ENCODE assay signal across 30 mouse cellular contexts in the genomic region with DNA sequence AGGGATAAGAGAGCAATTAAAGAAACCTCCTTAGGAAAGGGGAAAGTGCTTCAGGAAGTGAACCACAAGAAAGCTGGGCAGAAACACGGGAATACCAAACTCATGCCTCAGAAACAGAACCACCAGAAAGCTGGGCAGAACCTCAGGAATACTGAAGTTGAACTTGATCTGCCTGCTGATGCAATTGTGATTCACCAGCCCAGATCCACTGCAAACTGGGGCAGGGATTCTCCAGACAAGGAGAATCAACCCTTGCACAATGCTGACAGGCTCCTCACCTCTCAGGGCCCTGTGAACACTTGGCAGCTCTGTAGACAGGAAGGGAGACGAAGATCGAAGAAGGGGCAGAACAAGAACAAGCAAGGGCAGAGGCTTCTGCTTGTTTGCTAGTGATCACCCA. TPM values are rescaled to one million over a fixed set of nuclear protein-coding genes. Genes with fewer than 3 reads are reported as not detected.
"Had no signal": no experiment of that assay in that cellular context is flagged by ENCODE, and none has a peak within 500 bp of the region (broad histone marks: within the 10 kb centered on the region; RNA-seq: fewer than 3 reads in every experiment).

No protein-coding gene starts in this region.

- H3K4me3 ChIP-seq: left cerebral cortex, adult 2 months; limb, embryonic 12.5 days; limb, embryonic 15.5 days; lung, embryonic 15.5 days; megakaryocyte, embryonic 14.5 days; neural tube, embryonic 12.5 days; neural tube, embryonic 15.5 days had no signal

- H3K4me2 ChIP-seq: limb, embryonic 12.5 days; limb, embryonic 15.5 days; liver, embryonic 11.5 days; lung, embryonic 15.5 days; midbrain, embryonic 11.5 days; neural tube, embryonic 12.5 days; neural tube, embryonic 15.5 days had no signal

- H3K36me3 ChIP-seq: limb, embryonic 12.5 days; limb, embryonic 15.5 days; lung, embryonic 15.5 days; neural tube, embryonic 12.5 days; neural tube, embryonic 15.5 days had no signal

- H3K27me3 ChIP-seq: limb, embryonic 12.5 days; limb, embryonic 15.5 days; lung, embryonic 15.5 days; megakaryocyte, embryonic 14.5 days; neural tube, embryonic 12.5 days; neural tube, embryonic 15.5 days had no signal

- DNase-seq: kidney, adult 2 months; kidney, postnatal 36 days; layer of hippocampus, postnatal 36 days; left cerebral cortex, postnatal 4 days; liver, postnatal 0 days; lung, postnatal 10 days; lung, postnatal 36 days; midbrain, embryonic 14.5 days; right cerebral cortex, adult 18-20 months; right cerebral cortex, postnatal 14 days; right cerebral cortex, postnatal 4 days; thymus, postnatal 25 days had no signal

RNA-seq across cellular contexts. Expression of a gene that starts 4.6 kb away (rescaled TPM):
- total RNA-seq: layer of hippocampus, adult 8-10 months; layer of hippocampus, postnatal 10 days; layer of hippocampus, postnatal 36 days; left cerebral cortex, adult 2 months; left cerebral cortex, postnatal 14 days; left cerebral cortex, postnatal 4 days; midbrain, postnatal 0 days had no signal
- polyA plus RNA-seq: kidney, adult 2 months; kidney, embryonic 14.5 days; kidney, postnatal 0 days; limb, embryonic 12.5 days; limb, embryonic 15.5 days; liver, embryonic 11.5 days; liver, embryonic 14.5 days; liver, postnatal 0 days; lung, embryonic 15.5 days; midbrain, embryonic 11.5 days; midbrain, embryonic 14.5 days; midbrain, postnatal 0 days; neural tube, embryonic 12.5 days; neural tube, embryonic 15.5 days; stomach, embryonic 14.5 days; thymus, postnatal 0 days had no signal

RNA-seq across cellular contexts. Expression of a gene that starts 16.4 kb away (rescaled TPM):
- total RNA-seq: layer of hippocampus, adult 8-10 months; layer of hippocampus, postnatal 10 days; layer of hippocampus, postnatal 36 days; left cerebral cortex, adult 2 months; left cerebral cortex, postnatal 14 days; left cerebral cortex, postnatal 4 days; midbrain, postnatal 0 days had no signal
- polyA plus RNA-seq: kidney, adult 2 months; kidney, embryonic 14.5 days; kidney, postnatal 0 days; limb, embryonic 12.5 days; limb, embryonic 15.5 days; liver, embryonic 11.5 days; liver, embryonic 14.5 days; liver, postnatal 0 days; lung, embryonic 15.5 days; midbrain, embryonic 11.5 days; midbrain, embryonic 14.5 days; midbrain, postnatal 0 days; neural tube, embryonic 12.5 days; neural tube, embryonic 15.5 days; stomach, embryonic 14.5 days; thymus, postnatal 0 days had no signal

RNA-seq across cellular contexts. Expression of a gene that starts 19.0 kb away (rescaled TPM):
- total RNA-seq: layer of hippocampus, adult 8-10 months; layer of hippocampus, postnatal 10 days; layer of hippocampus, postnatal 36 days; left cerebral cortex, adult 2 months; left cerebral cortex, postnatal 14 days; left cerebral cortex, postnatal 4 days; midbrain, postnatal 0 days had no signal
- polyA plus RNA-seq: kidney, adult 2 months; kidney, embryonic 14.5 days; kidney, postnatal 0 days; limb, embryonic 12.5 days; limb, embryonic 15.5 days; liver, embryonic 11.5 days; liver, embryonic 14.5 days; liver, postnatal 0 days; lung, embryonic 15.5 days; midbrain, embryonic 11.5 days; midbrain, embryonic 14.5 days; midbrain, postnatal 0 days; neural tube, embryonic 12.5 days; neural tube, embryonic 15.5 days; stomach, embryonic 14.5 days; thymus, postnatal 0 days had no signal

RNA-seq across cellular contexts. Expression of a gene that starts 34.4 kb away (rescaled TPM):
- total RNA-seq: layer of hippocampus, adult 8-10 months; layer of hippocampus, postnatal 10 days; layer of hippocampus, postnatal 36 days; left cerebral cortex, adult 2 months; left cerebral cortex, postnatal 14 days; left cerebral cortex, postnatal 4 days; midbrain, postnatal 0 days had no signal
- polyA plus RNA-seq: kidney, adult 2 months; kidney, embryonic 14.5 days; kidney, postnatal 0 days; limb, embryonic 12.5 days; limb, embryonic 15.5 days; liver, embryonic 11.5 days; liver, embryonic 14.5 days; liver, postnatal 0 days; lung, embryonic 15.5 days; midbrain, embryonic 11.5 days; midbrain, embryonic 14.5 days; midbrain, postnatal 0 days; neural tube, embryonic 12.5 days; neural tube, embryonic 15.5 days; stomach, embryonic 14.5 days; thymus, postnatal 0 days had no signal

RNA-seq across cellular contexts. Expression of a gene that starts 59.9 kb away (rescaled TPM):
- total RNA-seq: layer of hippocampus, adult 8-10 months; layer of hippocampus, postnatal 10 days; layer of hippocampus, postnatal 36 days; left cerebral cortex, adult 2 months; left cerebral cortex, postnatal 14 days; left cerebral cortex, postnatal 4 days; midbrain, postnatal 0 days had no signal
- polyA plus RNA-seq: kidney, adult 2 months; kidney, embryonic 14.5 days; kidney, postnatal 0 days; limb, embryonic 12.5 days; limb, embryonic 15.5 days; liver, embryonic 11.5 days; liver, embryonic 14.5 days; liver, postnatal 0 days; lung, embryonic 15.5 days; midbrain, embryonic 11.5 days; midbrain, embryonic 14.5 days; midbrain, postnatal 0 days; neural tube, embryonic 12.5 days; neural tube, embryonic 15.5 days; stomach, embryonic 14.5 days; thymus, postnatal 0 days had no signal
